Mouse (Mus musculus) gastrocnemius, adult 8-10 months (tissue): Measurements from ENCODE around the gene Eral1. TPM values are rescaled to one million over a fixed set of nuclear protein-coding genes. Genes with fewer than 3 reads are reported as not detected.
A peak's percentile ranks its signal among the peaks of the same experiment; 100 is the strongest.

Experiments
- DNase-seq, 2 experiments: peaks; one replicate each; pipeline ENCODE4 v3.0.0; 2022; ENCODE audit warnings: low spot score in 2 of 2
- total RNA-seq, 4 experiments: library from RNA; stranded (reverse); gene quantifications; 2 replicates each; pipeline ENCODE4 v1.2.4; 2022

Gene Eral1
- total RNA-seq = 10 to 100 TPM; 20.5 to 22.9 (median 22.6) TPM

DNA sequence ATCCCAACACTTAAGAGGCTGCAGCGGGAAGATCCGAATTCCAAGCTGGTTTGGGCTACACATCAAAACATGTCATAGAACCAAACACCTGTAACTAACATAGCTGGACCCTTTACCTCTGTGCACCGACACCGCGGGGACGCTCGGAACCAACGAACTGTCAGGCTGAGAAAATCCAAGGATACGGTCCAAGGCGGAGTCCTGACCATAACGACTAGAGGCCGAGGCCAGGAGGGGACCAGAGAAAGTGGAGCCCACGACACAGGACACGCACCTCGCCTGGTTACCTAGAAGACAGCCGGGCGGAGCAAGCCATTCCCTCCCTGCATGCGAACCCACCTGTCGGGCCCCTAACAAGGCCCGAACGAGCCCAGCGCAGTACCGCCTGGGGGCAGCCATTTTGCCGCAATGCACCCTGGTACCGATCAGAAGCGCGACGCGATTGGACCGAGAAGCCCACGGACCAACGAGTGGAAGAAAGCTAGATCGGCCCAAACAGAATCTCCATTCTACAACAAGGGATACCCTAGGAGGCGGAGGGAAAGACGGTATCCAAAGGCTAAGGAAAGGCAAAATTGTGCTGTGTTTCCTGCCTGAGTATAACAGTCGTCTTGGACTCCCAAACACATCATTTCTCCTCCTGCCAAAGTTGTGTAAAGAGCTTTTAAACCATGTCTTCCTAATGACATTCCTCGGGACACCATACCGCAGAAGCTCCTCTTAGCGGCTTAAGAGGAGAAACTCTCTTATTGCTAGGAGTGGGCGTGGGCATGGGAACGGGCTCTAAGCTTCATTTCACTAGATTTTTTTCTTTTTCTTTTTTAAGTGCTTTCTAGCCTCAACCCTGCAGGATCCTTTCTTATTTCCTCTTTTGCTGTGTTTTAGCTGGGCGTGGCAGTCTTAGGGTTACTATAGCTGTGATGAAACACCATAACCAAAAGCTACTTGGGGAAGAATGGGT, at the start of gene Eral1:
Gene Eral1 (minus strand): TSS at position 423 of the 961 bp plus-strand sequence.
- DNase-seq = peak; percentile 41 to 57

GRCm38 (mm10) chr11:78129458-78129857, 49.3 kb upstream of the Eral1 start:
- DNase-seq = no peak

GRCm38 (mm10) chr11:78126739-78127138, 46.6 kb upstream of the Eral1 start:
- no peak for DNase-seq

GRCm38 (mm10) chr11:78125691-78126090, 45.5 kb upstream of the Eral1 start:
- DNase-seq = no peak

DNA sequence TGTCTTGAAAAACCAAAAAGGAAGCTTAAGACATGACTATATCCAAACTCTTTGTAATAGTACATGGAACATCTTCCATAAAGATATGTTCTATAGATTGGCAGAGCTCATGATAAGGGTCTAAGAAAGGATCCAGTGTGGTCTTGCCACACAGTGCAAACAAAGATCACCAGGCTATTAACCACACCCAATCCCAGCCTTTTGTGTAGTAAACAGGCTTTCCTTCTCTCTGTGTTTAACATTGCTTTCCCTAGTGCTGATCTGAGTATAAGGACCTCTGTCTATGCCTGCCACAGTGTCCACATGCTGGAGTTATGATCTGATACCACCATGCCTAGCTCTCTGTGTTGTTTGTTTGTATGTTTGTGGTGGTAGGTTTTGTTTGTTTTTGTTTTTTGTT, 43.6 kb upstream of the Eral1 start:
- DNase-seq = no peak

- no peak for DNase-seq
Observed at GRCm38 (mm10) chr11:78122815-78123214, 42.6 kb upstream of the Eral1 start.

DNA sequence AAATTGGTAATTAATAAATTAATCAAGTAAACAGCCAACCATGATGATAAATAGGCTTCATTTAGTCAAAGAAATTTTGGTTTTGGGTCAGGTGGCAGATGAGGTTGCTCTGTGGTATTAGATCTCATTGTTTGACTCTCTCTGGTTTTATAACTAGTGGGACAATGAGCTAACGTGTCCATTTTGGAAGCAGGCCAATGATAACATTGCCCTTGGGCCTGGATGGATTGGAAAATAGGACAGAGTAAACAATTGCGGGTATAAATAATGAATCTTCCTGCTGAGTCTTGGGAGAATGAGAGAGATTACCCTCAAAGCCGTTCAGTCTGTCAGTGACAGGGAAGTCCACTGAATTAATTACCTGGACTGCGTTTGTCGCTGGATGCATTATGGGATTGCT, 41.0 kb upstream of the Eral1 start:
- DNase-seq = no peak

GRCm38 (mm10) chr11:78119898-78120297, 39.7 kb upstream of the Eral1 start:
- DNase-seq = no peak

DNA sequence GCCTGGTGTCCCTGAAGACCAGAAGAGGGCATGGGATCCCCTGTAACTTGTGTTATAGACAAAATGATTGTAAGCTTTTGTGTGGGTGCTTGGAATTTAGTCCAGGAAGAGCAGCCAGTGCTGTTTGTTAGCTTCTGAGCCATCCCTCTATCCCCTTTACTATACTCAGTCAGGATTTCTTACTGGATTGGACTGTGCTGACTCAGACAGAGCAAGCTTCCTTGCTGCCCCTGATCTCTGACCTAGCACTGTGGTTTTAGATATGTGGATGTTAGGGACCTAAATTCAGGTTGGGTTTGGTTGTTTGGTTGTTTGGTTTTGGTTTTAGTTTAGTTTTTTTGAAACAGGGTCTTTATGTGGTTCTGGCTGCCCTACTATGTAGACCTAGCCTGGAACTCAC, 38.3 kb upstream of the Eral1 start:
- DNase-seq = no peak

- DNase-seq = no peak
Observed at GRCm38 (mm10) chr11:78116146-78116410, 35.9 kb upstream of the Eral1 start.

DNA sequence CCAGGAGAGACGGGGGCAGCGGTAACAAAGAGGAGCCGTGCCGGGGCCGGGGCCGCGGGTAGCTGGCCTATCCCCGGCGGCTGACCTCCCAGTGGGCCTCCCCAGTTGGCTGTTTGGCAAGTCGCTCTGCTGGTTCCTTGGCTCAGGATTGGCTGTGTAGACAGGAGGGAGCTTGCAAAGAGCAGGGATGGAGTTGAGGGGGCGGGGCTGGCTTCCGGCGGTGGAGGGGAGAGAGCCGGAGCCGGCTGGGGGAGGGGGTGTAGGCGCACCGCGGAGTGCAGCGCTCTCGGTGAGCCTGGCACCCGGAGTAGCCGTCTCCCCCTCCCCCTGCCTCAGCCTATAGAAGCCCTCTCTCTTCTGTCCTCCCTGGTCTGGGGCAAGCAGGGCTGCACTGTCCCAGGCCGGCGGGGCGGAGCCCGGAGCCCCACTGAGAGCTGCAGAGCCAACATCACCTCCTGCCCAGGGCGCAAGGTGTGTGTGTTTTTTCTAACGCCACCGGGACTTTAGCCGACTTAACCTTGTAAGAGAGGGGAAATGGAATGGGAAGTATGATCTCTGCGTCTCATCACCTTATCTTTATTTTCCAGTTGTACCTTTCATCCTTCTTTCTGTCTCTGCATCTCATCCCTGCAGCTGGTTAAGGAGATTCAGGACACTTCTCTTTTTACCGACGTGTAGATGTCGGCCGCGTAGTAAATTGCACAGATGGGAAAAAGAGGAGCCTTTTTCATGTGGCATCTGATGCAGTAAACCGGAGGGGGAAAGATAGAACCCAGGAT, 35.4 kb upstream of the Eral1 start:
- DNase-seq = peak; percentile 86 to 90

- no peak for DNase-seq
Observed at GRCm38 (mm10) chr11:78114676-78115366, 34.6 kb upstream of the Eral1 start.

DNA sequence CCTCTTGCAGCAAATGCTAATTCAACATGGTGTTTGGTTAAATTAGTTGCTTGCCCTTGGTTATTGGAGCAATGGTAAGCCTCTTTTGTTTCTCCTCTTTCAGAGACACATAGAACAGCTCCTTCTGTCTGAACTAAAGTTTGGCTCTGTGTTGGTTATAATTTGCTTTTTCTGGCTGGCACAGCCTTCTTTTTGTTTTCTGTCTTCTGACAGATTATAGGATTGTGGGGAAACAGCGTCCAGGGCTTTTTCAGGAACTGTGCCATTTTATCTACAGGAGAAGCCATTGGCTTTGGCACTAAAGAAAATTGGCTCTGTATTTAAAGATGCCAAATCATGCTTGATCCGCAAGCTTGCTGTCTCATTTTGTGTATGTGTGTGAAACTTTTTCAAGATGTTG, 33.4 kb upstream of the Eral1 start:
- no peak for DNase-seq

GRCm38 (mm10) chr11:78104501-78104900, 24.3 kb upstream of the Eral1 start:
- no peak for DNase-seq

- no peak for DNase-seq
Observed at GRCm38 (mm10) chr11:78102958-78103747, 23.0 kb upstream of the Eral1 start.

DNA sequence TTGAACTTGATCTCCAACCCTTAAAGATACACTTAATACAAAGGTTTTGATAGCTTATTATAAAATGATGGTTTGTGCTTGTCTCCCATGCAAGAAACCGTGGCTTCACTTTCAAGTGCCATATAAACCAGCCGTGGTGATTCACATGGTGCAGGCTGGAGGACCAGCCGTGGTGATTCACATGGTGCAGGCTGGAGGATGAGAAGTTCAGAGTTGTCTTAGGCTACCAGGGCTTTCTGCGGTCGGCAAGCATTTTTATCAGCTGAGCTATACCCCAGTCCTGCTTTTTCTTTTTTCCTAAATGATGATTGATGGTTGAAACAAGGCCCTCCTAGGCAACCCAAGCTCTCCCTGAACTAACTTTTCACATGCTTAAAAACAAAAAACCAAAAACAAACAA, 22.0 kb upstream of the Eral1 start:
- no peak for DNase-seq

- DNase-seq = no peak
Observed at GRCm38 (mm10) chr11:78100746-78101145, 20.6 kb upstream of the Eral1 start.

DNA sequence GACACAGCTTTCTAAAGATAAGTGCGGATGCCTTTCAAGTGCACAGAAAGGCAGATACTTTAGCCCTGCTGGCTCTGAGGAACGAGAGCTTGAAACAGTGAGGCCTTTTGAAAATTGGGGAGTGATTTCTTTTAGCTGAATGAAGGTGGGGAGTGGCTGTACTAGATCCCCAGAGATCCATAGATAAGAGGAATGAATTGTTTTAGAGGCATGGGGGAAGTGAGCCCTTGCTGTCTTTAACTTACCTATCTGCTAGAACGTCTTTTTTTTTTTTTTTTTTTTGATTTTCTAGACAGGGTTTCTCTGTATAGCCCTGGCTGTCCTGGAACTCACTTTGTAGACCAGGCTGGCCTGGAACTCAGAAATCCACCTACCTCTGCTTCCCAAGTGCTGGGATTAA, 16.9 kb upstream of the Eral1 start:
- no peak for DNase-seq

DNA sequence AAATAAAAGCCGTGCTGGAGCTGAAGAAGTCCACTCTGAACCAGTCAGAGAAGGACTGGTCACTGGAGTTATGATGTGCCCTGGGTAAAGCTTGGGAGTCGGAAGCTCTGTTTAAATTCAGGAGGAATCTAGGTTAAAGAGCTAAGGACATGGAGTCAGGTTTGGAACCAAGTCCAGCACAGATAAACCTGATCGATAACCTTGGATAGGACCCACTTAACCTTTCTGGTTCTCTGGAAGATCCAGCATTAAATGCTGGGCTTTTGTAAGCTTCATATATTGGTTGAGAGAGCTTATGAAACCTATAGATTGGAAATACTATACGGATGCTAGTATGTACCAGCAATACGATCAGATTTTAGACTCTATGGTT, 14.9 kb upstream of the Eral1 start:
- DNase-seq = no peak

DNA sequence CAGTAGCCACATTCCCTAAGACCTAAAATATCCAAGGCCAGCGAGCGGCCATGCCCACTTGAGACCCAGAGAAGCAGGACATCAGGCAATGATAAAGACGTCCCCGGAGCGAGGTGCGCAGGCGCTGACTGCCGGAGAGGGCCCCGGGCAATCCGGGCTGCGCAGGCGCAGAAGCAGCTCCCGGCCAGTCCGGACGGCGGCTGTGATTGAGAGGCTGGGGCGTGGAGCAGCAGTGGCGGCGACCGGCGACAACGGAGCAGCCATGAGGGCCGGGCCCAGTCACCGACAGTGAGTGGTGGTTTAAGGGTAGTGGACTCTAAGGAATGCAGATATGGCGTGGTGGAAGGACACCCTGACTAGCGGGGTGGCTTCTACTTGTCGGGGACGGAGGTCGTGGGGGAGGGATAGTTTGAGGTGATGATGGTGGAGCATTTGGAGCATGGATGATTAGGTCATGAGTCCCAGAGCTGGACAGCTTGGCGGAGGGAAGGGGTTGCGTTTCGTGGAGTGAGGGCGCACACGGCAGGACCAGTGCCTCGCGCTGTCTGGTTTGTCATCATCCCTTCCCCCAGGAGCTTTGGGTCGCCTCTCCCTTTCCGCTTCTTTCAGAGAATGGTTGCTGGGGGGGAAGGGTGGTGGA, 14.4 kb upstream of the Eral1 start, which contains the start of gene Fam222b:
Gene Fam222b (plus strand): TSS at position 157 of the 640 bp plus-strand sequence.
- peak; percentile 85 to 93 for DNase-seq

DNA sequence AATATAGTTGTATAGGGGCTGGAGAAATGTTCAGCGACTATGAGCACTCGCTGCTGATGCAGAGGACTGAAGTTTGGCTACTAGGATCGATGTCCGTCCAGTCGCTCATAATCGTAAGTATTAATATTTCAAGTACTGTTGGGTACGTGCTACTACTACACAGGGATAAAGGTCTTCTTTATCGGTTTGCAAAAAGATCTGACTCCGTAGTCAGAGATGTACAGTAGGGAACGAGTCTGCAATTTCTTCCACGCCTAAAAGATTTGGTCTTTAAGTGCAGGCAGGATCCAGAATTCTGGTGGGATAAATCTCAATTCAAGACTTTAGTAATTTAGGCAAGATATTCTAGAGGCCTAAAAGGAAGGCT, 13.9 kb upstream of the Eral1 start:
- DNase-seq = no peak
